Mouse (Mus musculus) hindbrain, embryonic 10.5 days (tissue): ENCODE data around the gene Lcmt1. TPM values are rescaled to one million over a fixed set of nuclear protein-coding genes. Genes with fewer than 3 reads are reported as not detected.

Source experiments
- DNase-seq: peaks from one replicate; pipeline ENCODE4 v3.0.0-alpha.2; 2017; ENCODE audit warnings: low spot score
- H3K27ac ChIP-seq: fragments of 300-500 bp; sonication (generic); 2 replicates; pipeline ENCODE4 v1.5.1; 2016; ENCODE audit warnings: mild to moderate bottlenecking, moderate library complexity
- H3K27me3 ChIP-seq: fragments of 300-500 bp; sonication (generic); 2 replicates; pipeline ENCODE4 v1.6.1; 2016; ENCODE audit warnings: mild to moderate bottlenecking; ENCODE audit not compliant: poor library complexity, insufficient read depth, severe bottlenecking
- H3K36me3 ChIP-seq: fragments of 300-500 bp; sonication (generic); 2 replicates; pipeline ENCODE4 v1.6.1; 2016; ENCODE audit warnings: mild to moderate bottlenecking, moderate library complexity
- H3K4me1 ChIP-seq: fragments of 300-500 bp; sonication (generic); replicated peaks from 2 replicates; pipeline ENCODE4 v1.6.1; 2016; ENCODE audit warnings: mild to moderate bottlenecking
- H3K4me3 ChIP-seq: fragments of 300-500 bp; sonication (generic); 2 replicates; pipeline ENCODE4 v1.5.1; 2016; ENCODE audit warnings: mild to moderate bottlenecking, moderate library complexity
- H3K9me3 ChIP-seq: fragments of 300-500 bp; sonication (generic); 2 replicates; pipeline ENCODE4 v1.6.1; 2016; ENCODE audit warnings: mild to moderate bottlenecking, moderate library complexity
- WGBS: fragments of 180-500 bp; shearing (Covaris S2); methylation state at CpG from one replicate; pipeline ENCODE4 v1.1.7; 2016; 5-methylcytosine and 5-hydroxymethylcytosine counted together
- polyA plus RNA-seq: library from polyadenylated mRNA; unstranded; fragments of >200 nt; fragmentation: Nextera tagmentation; extraction: Ambion mirVana; gene quantifications from 2 replicates; pipeline ENCODE4 v1.2.1, GENCODE M21; 2016

Lcmt1 gene
- polyA plus RNA-seq, 1 experiment from 2014 or later, result 57.9 TPM

GRCm38 (mm10) chr7:123345041-123345544, 24.5 kb upstream of the Lcmt1 start:
- H3K4me3 ChIP-seq, result no peak overlapping the region
- H3K9me3 ChIP-seq, result no peaks in the 10 kb centered on the region
- no peak for DNase-seq
- peaks cover 41% of the 10 kb centered on the region for H3K4me1 ChIP-seq
- 86% methylated on average over 3 of the region's 3 CpGs for WGBS
- no peaks in the 10 kb centered on the region for H3K27me3 ChIP-seq
- no peak overlapping the region for H3K27ac ChIP-seq
- peaks cover under 1% of the 10 kb centered on the region; the same call in 1 of the 2 replicates for H3K36me3 ChIP-seq

GRCm38 (mm10) chr7:123346631-123347290, 22.8 kb upstream of the Lcmt1 start:
- DNase-seq, result no peak
- Histone ChIP-seq H3K4me1 (peaks cover 35% of the 10 kb centered on the region), H3K4me3 (no peak overlapping the region), H3K27me3 (no peaks in the 10 kb centered on the region), H3K36me3 (0 out of 2 replicates have a peak, but pooled peaks cover 4% of the 10 kb centered on the region), H3K27ac (no peak overlapping the region), H3K9me3 (no peaks in the 10 kb centered on the region)
- 89% methylated on average over 7 of the region's 7 CpGs for WGBS

GRCm38 (mm10) chr7:123349813-123350212, 19.8 kb upstream of the Lcmt1 start:
- Histone ChIP-seq H3K4me1 (peaks cover 17% of the 10 kb centered on the region; the same call in 1 of the 2 replicates), H3K4me3 (no peak overlapping the region), H3K36me3 (peaks cover 7% of the 10 kb centered on the region; the same call in 1 of the 2 replicates), H3K27me3 (no peaks in the 10 kb centered on the region), H3K9me3 (no peaks in the 10 kb centered on the region), H3K27ac (no peak overlapping the region)
- DNase-seq, result no peak
- WGBS, result 72% methylated on average over 11 of the region's 11 CpGs

GRCm38 (mm10) chr7:123350243-123350642, 19.3 kb upstream of the Lcmt1 start:
- H3K4me1 ChIP-seq, result peaks cover 17% of the 10 kb centered on the region; the same call in 1 of the 2 replicates
- WGBS, result 78% methylated on average over 2 of the region's 2 CpGs

GRCm38 (mm10) chr7:123353081-123353480, 16.5 kb upstream of the Lcmt1 start:
- no peak for DNase-seq
- no peak overlapping the region for H3K27ac ChIP-seq
- H3K27me3 ChIP-seq, result no peaks in the 10 kb centered on the region
- H3K36me3 ChIP-seq, result peaks cover 19% of the 10 kb centered on the region
- peaks cover 17% of the 10 kb centered on the region; the same call in 1 of the 2 replicates for H3K4me1 ChIP-seq
- WGBS, result 95% methylated on average over 4 of the region's 4 CpGs
- H3K4me3 ChIP-seq, result no peak overlapping the region
- H3K9me3 ChIP-seq, result no peaks in the 10 kb centered on the region

More at GRCm38 (mm10) chr7:123350243-123350642, 19.3 kb upstream of the Lcmt1 start:
- no peak for DNase-seq
- Histone ChIP-seq H3K27me3 (no peaks in the 10 kb centered on the region), H3K27ac (no peak overlapping the region), H3K4me3 (no peak overlapping the region), H3K9me3 (no peaks in the 10 kb centered on the region), H3K36me3 (peaks cover 7% of the 10 kb centered on the region; the same call in 1 of the 2 replicates)

- no peak overlapping the region for H3K27ac ChIP-seq
- H3K27me3 ChIP-seq, result no peaks in the 10 kb centered on the region
- DNase-seq, result no peak
- 86% methylated on average over 5 of the region's 5 CpGs for WGBS
- H3K9me3 ChIP-seq, result no peaks in the 10 kb centered on the region
- no peak overlapping the region for H3K4me3 ChIP-seq
- H3K36me3 ChIP-seq, result peaks cover 19% of the 10 kb centered on the region
- H3K4me1 ChIP-seq, result peaks cover 17% of the 10 kb centered on the region; the same call in 1 of the 2 replicates
These were observed 15.7 kb upstream of the Lcmt1 start for GRCm38 (mm10) chr7:123353879-123354278.

GRCm38 (mm10) chr7:123354392-123354791, 15.2 kb upstream of the Lcmt1 start:
- no peak for DNase-seq
- Histone ChIP-seq H3K27ac (no peak overlapping the region), H3K27me3 (no peaks in the 10 kb centered on the region), H3K4me3 (no peak overlapping the region), H3K36me3 (peaks cover 19% of the 10 kb centered on the region), H3K4me1 (peaks cover 19% of the 10 kb centered on the region), H3K9me3 (no peaks in the 10 kb centered on the region)
- WGBS, result 86% methylated on average over 5 of the region's 5 CpGs

- peaks cover 18% of the 10 kb centered on the region for H3K4me1 ChIP-seq
- H3K36me3 ChIP-seq, result peaks cover 19% of the 10 kb centered on the region
- H3K27ac ChIP-seq, result no peak overlapping the region
- H3K9me3 ChIP-seq, result no peaks in the 10 kb centered on the region
- H3K27me3 ChIP-seq, result no peaks in the 10 kb centered on the region
- WGBS, result 93% methylated on average over 2 of the region's 2 CpGs
- H3K4me3 ChIP-seq, result no peak overlapping the region
- no peak for DNase-seq
These were observed 14.7 kb upstream of the Lcmt1 start for GRCm38 (mm10) chr7:123354851-123355250.

GRCm38 (mm10) chr7:123356158-123356557, 13.4 kb upstream of the Lcmt1 start:
- 93% methylated on average over 3 of the region's 3 CpGs for WGBS
- no peak for DNase-seq
- Histone ChIP-seq H3K4me1 (peaks cover 11% of the 10 kb centered on the region), H3K27ac (no peak overlapping the region), H3K9me3 (no peaks in the 10 kb centered on the region), H3K36me3 (peaks cover 18% of the 10 kb centered on the region), H3K4me3 (no peak overlapping the region), H3K27me3 (no peaks in the 10 kb centered on the region)

- Histone ChIP-seq H3K27me3 (no peaks in the 10 kb centered on the region), H3K4me3 (no peak overlapping the region), H3K27ac (no peak overlapping the region), H3K4me1 (peaks cover 10% of the 10 kb centered on the region), H3K36me3 (peaks cover 12% of the 10 kb centered on the region), H3K9me3 (no peaks in the 10 kb centered on the region)
- no peak for DNase-seq
- 77% methylated on average over 7 of the region's 7 CpGs for WGBS
These were observed 10.5 kb upstream of the Lcmt1 start for GRCm38 (mm10) chr7:123359101-123359500.

- 88% methylated on average over 5 of the region's 5 CpGs for WGBS
- DNase-seq, result no peak
These were observed 9.4 kb upstream of the Lcmt1 start for GRCm38 (mm10) chr7:123360185-123360584.

GRCm38 (mm10) chr7:123361229-123361980, 8.2 kb upstream of the Lcmt1 start:
- no peak overlapping the region for H3K27ac ChIP-seq
- peaks cover 22% of the 10 kb centered on the region for H3K36me3 ChIP-seq
- H3K9me3 ChIP-seq, result no peaks in the 10 kb centered on the region
- DNase-seq, result no peak
- no peaks in the 10 kb centered on the region for H3K27me3 ChIP-seq
- no peak overlapping the region for H3K4me3 ChIP-seq
- H3K4me1 ChIP-seq, result peaks cover 15% of the 10 kb centered on the region
- 97% methylated on average over 7 of the region's 7 CpGs for whole genome bisulfite sequencing

More at GRCm38 (mm10) chr7:123360185-123360584, 9.4 kb upstream of the Lcmt1 start:
- Histone ChIP-seq H3K9me3 (no peaks in the 10 kb centered on the region), H3K4me1 (peaks cover 6% of the 10 kb centered on the region), H3K27me3 (no peaks in the 10 kb centered on the region), H3K36me3 (peaks cover 18% of the 10 kb centered on the region), H3K27ac (no peak overlapping the region), H3K4me3 (no peak overlapping the region)

- H3K9me3 ChIP-seq, result no peaks in the 10 kb centered on the region
- H3K36me3 ChIP-seq, result peaks cover 13% of the 10 kb centered on the region
- peaks cover 29% of the 10 kb centered on the region for H3K4me1 ChIP-seq
- no peaks in the 10 kb centered on the region for H3K27me3 ChIP-seq
- no peak overlapping the region for H3K4me3 ChIP-seq
- H3K27ac ChIP-seq, result no peak overlapping the region
- DNase-seq, result no peak
- WGBS, result 89% methylated on average over 3 of the region's 3 CpGs
These were observed 6.8 kb upstream of the Lcmt1 start for GRCm38 (mm10) chr7:123362806-123363205.
